Mouse (Mus musculus) spleen, adult 2 months (tissue): Measurements from ENCODE around the gene Ccdc194.

Source experiments
- CTCF ChIP-seq: fragments of 200-500 bp; IDR thresholded peaks from 2 replicates; pipeline ENCODE4 v1.5.1; 2011; ENCODE audit warnings: mild to moderate bottlenecking, inconsistent platforms; ENCODE audit not compliant: insufficient read depth, insufficient read length, insufficient replicate concordance; ENCODE audit errors: extremely low read depth
- POLR2A ChIP-seq: fragments of 200-500 bp; IDR thresholded peaks from 2 replicates; pipeline ENCODE4 v1.6.1; 2011; ENCODE audit warnings: low read depth, low read length, inconsistent platforms

- TF ChIP-seq CTCF (no peak), POLR2A (no peak)
These were observed at the start of gene Ccdc194 for GRCm38 (mm10) chr8:71525226-71526050.
